Mouse (Mus musculus): ENCODE results near the gene Dennd4c.
A peak's percentile ranks its signal among the peaks of the same experiment; 100 is the strongest.

The Dennd4c gene

GRCm38 (mm10) chr4:86748336-86749291, at the start of gene Dennd4c:
Gene Dennd4c, plus strand, starts transcription at chr4:86748555.
- DNase-seq (ENCODE audit: low spot score in 2 of 2) = peak; percentile 94 to 96

- no peak for DNase-seq (ENCODE audit: low spot score in 2 of 2)
These were observed 49.0 kb upstream of the Dennd4c start for GRCm38 (mm10) chr4:86699161-86699865.

GRCm38 (mm10) chr4:86708801-86709200, 39.6 kb upstream of the Dennd4c start:
- no peak for DNase-seq (ENCODE audit: low spot score in 2 of 2)

GRCm38 (mm10) chr4:86710034-86710650, 38.2 kb upstream of the Dennd4c start:
- DNase-seq (ENCODE audit: low spot score in 2 of 2) = no peak

- no peak for DNase-seq (ENCODE audit: low spot score in 2 of 2)
These were observed 37.6 kb upstream of the Dennd4c start for GRCm38 (mm10) chr4:86710666-86711215.

GRCm38 (mm10) chr4:86712751-86713195, 35.6 kb upstream of the Dennd4c start:
- DNase-seq (ENCODE audit: low spot score in 2 of 2) = no peak

- no peak for DNase-seq (ENCODE audit: low spot score in 2 of 2)
These were observed 34.8 kb upstream of the Dennd4c start for GRCm38 (mm10) chr4:86713518-86713917.

- no peak for DNase-seq (ENCODE audit: low spot score in 2 of 2)
These were observed 33.0 kb upstream of the Dennd4c start for GRCm38 (mm10) chr4:86715341-86715740.

- DNase-seq (ENCODE audit: low spot score in 2 of 2) = no peak
These were observed 31.2 kb upstream of the Dennd4c start for GRCm38 (mm10) chr4:86717176-86717575.

- no peak for DNase-seq (ENCODE audit: low spot score in 2 of 2)
These were observed 29.3 kb upstream of the Dennd4c start for GRCm38 (mm10) chr4:86718878-86719577.

- no peak for DNase-seq (ENCODE audit: low spot score in 2 of 2)
These were observed 26.4 kb upstream of the Dennd4c start for GRCm38 (mm10) chr4:86721856-86722358.

- DNase-seq (ENCODE audit: low spot score in 2 of 2) = no peak
These were observed 23.2 kb upstream of the Dennd4c start for GRCm38 (mm10) chr4:86725175-86725574.

GRCm38 (mm10) chr4:86726141-86726540, 22.2 kb upstream of the Dennd4c start:
- no peak for DNase-seq (ENCODE audit: low spot score in 2 of 2)

- no peak for DNase-seq (ENCODE audit: low spot score in 2 of 2)
These were observed 18.5 kb upstream of the Dennd4c start for GRCm38 (mm10) chr4:86729829-86730228.

GRCm38 (mm10) chr4:86734088-86734841, 14.1 kb upstream of the Dennd4c start:
- DNase-seq (ENCODE audit: low spot score in 2 of 2) = no peak

GRCm38 (mm10) chr4:86739308-86739993, 8.9 kb upstream of the Dennd4c start:
- DNase-seq (ENCODE audit: low spot score in 2 of 2) = no peak

GRCm38 (mm10) chr4:86749361-86749841, 1.0 kb downstream of the Dennd4c start:
- no peak for DNase-seq (ENCODE audit: low spot score in 2 of 2)

GRCm38 (mm10) chr4:86750346-86750945, 2.1 kb downstream of the Dennd4c start:
- DNase-seq (ENCODE audit: low spot score in 2 of 2) = no peak

- DNase-seq (ENCODE audit: low spot score in 2 of 2) = no peak
These were observed 16.0 kb downstream of the Dennd4c start for GRCm38 (mm10) chr4:86764307-86764706.
